Mouse (Mus musculus) E14TG2a.4 (cell line): Measurements from ENCODE around the gene Cmpk1.

ENCODE experiments used
- H3K27me3 ChIP-seq: 2 replicates; pipeline ENCODE4 v1.6.1; 2014; ENCODE audit warnings: low read length, control low read depth; ENCODE audit not compliant: insufficient read depth
- H3K36me3 ChIP-seq: 2 replicates; pipeline ENCODE4 v1.6.1; 2014; ENCODE audit warnings: low read length, control low read depth; ENCODE audit not compliant: insufficient read depth
- H3K4me1 ChIP-seq: replicated peaks from 2 replicates; pipeline ENCODE4 v1.6.1; 2014; ENCODE audit warnings: low read depth, low read length, control low read depth
- H3K4me3 ChIP-seq: replicated peaks from 2 replicates; pipeline ENCODE4 v1.5.1; 2014; ENCODE audit warnings: mild to moderate bottlenecking, low read length
- H3K9me3 ChIP-seq: 2 replicates; pipeline ENCODE4 v1.6.1; 2014; ENCODE audit warnings: low read length, control low read depth
- CTCF ChIP-seq: conservative IDR thresholded peaks from 2 replicates; pipeline ENCODE4 v1.5.1; 2014; ENCODE audit warnings: low read length
- NANOG ChIP-seq: IDR thresholded peaks from 2 replicates; pipeline ENCODE4 v1.6.1; 2014; ENCODE audit warnings: borderline replicate concordance, low read length, mixed read lengths
- POU5F1 ChIP-seq: IDR thresholded peaks from 2 replicates; pipeline ENCODE4 v1.6.1; 2014; ENCODE audit warnings: low read length, borderline replicate concordance

Cmpk1 gene

GRCm38 (mm10) chr4:114986591-114987432 lies at the start of gene Cmpk1:
Gene Cmpk1 (minus strand): TSS chr4:114987241.
- TF ChIP-seq CTCF, result no peak
- no peak for TF ChIP-seq NANOG
- no peak for TF ChIP-seq POU5F1
- Histone ChIP-seq H3K9me3 (no peaks in the 10 kb centered on the region), H3K4me1 (peaks cover 20% of the 10 kb centered on the region), H3K27me3 (no peaks in the 10 kb centered on the region), H3K36me3 (peaks cover 9% of the 10 kb centered on the region; the same call in 1 of the 2 replicates), H3K4me3 (peak within 1 kb of the TSS; percentile 94)

GRCm38 (mm10) chr4:115035043-115035442 lies 48.0 kb upstream of the Cmpk1 start:
- H3K4me3 ChIP-seq, result no peak overlapping the region
- H3K27me3 ChIP-seq, result no peaks in the 10 kb centered on the region
- no peak for TF ChIP-seq POU5F1
- no peak for TF ChIP-seq CTCF
- TF ChIP-seq NANOG, result peak; percentile 59; the same call in 1 of the 2 replicates
- H3K36me3 ChIP-seq, result peaks cover 66% of the 10 kb centered on the region
- H3K9me3 ChIP-seq, result no peaks in the 10 kb centered on the region
- H3K4me1 ChIP-seq, result 0 out of 2 replicates have a peak, but pooled peaks cover 4% of the 10 kb centered on the region

- Histone ChIP-seq H3K9me3 (no peaks in the 10 kb centered on the region), H3K4me1 (no peaks in the 10 kb centered on the region), H3K4me3 (no peak overlapping the region), H3K36me3 (peaks cover 80% of the 10 kb centered on the region), H3K27me3 (no peaks in the 10 kb centered on the region)
- no peak for TF ChIP-seq POU5F1
- TF ChIP-seq CTCF, result no peak
- TF ChIP-seq NANOG, result no peak
Measured at GRCm38 (mm10) chr4:115019997-115020396, 33.0 kb upstream of the Cmpk1 start.

- Histone ChIP-seq H3K9me3 (no peaks in the 10 kb centered on the region), H3K4me3 (no peak overlapping the region), H3K4me1 (peaks cover 8% of the 10 kb centered on the region), H3K27me3 (no peaks in the 10 kb centered on the region), H3K36me3 (peaks cover 81% of the 10 kb centered on the region)
- TF ChIP-seq NANOG (no peak), POU5F1 (no peak), CTCF (no peak)
Measured at GRCm38 (mm10) chr4:115014276-115014675, 27.2 kb upstream of the Cmpk1 start.

- Histone ChIP-seq H3K9me3 (no peaks in the 10 kb centered on the region), H3K4me3 (peak overlapping the region; percentile 87), H3K27me3 (no peaks in the 10 kb centered on the region), H3K36me3 (peaks cover 24% of the 10 kb centered on the region), H3K4me1 (peaks cover 21% of the 10 kb centered on the region)
- TF ChIP-seq POU5F1, result no peak
- no peak for TF ChIP-seq NANOG
- no peak for TF ChIP-seq CTCF
Measured at GRCm38 (mm10) chr4:115000429-115000795, 13.4 kb upstream of the Cmpk1 start.

- peak within 1 kb of the TSS; percentile 87 for H3K4me3 ChIP-seq
- H3K9me3 ChIP-seq, result no peaks in the 10 kb centered on the region
- peaks cover 21% of the 10 kb centered on the region for H3K4me1 ChIP-seq
- no peaks in the 10 kb centered on the region for H3K27me3 ChIP-seq
- TF ChIP-seq NANOG, result no peak; the same call in 1 of the 2 replicates
- TF ChIP-seq POU5F1, result no peak
- no peak for TF ChIP-seq CTCF
- H3K36me3 ChIP-seq, result peaks cover 19% of the 10 kb centered on the region
Measured at GRCm38 (mm10) chr4:114999773-115000428, 12.9 kb upstream of the Cmpk1 start, which contains the start of gene Stil. Gene Stil (plus strand): TSS chr4:115000159.

GRCm38 (mm10) chr4:114999445-114999772 lies 12.4 kb upstream of the Cmpk1 start:
- TF ChIP-seq NANOG, result no peak
- TF ChIP-seq CTCF, result no peak
- no peak for TF ChIP-seq POU5F1
- Histone ChIP-seq H3K27me3 (no peaks in the 10 kb centered on the region), H3K4me1 (peaks cover 21% of the 10 kb centered on the region), H3K36me3 (peaks cover 16% of the 10 kb centered on the region), H3K9me3 (no peaks in the 10 kb centered on the region), H3K4me3 (peak overlapping the region; percentile 87)

- Histone ChIP-seq H3K36me3 (no peaks in the 10 kb centered on the region), H3K4me3 (no peak overlapping the region), H3K9me3 (no peaks in the 10 kb centered on the region), H3K27me3 (no peaks in the 10 kb centered on the region), H3K4me1 (peaks cover 21% of the 10 kb centered on the region)
- no peak for TF ChIP-seq POU5F1
- peak; percentile 81 for TF ChIP-seq CTCF
- no peak for TF ChIP-seq NANOG
Measured at GRCm38 (mm10) chr4:114997051-114997450, 10.0 kb upstream of the Cmpk1 start.
